Mouse (Mus musculus) bone marrow macrophage, adult 2 months (primary cell): ENCODE measurements around the gene Scn4b.

ENCODE experiments used
- CTCF ChIP-seq: IDR thresholded peaks from 2 replicates; pipeline ENCODE4 v1.5.1; 2012; ENCODE audit warnings: low read depth, mild to moderate bottlenecking, low read length, moderate library complexity
- POLR2A ChIP-seq: IDR thresholded peaks from 2 replicates; pipeline ENCODE4 v1.6.1; 2012; ENCODE audit warnings: mild to moderate bottlenecking, low read depth, low read length, borderline replicate concordance

DNA sequence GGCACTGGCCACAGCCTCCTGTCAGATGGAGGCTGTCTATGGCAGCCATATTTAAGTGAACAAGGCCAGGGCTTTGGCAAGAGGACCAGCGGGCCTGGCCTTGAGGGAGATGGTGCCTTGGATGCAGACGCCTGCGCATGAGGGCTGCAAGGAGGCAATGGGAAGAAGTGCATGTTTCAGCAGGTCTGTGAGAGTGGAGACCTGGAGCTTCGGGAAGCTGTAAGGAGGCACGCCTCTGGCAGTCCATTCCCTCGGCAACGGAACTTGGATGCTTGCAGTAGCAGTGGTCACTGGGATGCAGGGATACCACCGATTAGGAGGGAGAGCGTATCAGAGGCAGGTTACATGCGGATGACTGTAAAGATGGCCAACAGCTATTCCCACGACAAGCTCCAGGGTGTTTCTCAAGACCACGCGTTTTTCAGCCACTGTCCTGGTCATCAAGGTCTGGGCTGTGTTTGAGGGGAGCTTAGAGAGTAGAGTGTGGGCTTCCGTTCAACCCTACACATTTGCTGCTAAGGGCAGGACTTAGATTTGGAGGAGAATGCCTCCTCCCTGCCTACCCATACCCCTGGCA lies 18.2 kb upstream of the Scn4b start:
- TF ChIP-seq CTCF (no peak), POLR2A (no peak)
